ENCODE assay signal across 7 mouse cellular contexts in the genomic region with DNA sequence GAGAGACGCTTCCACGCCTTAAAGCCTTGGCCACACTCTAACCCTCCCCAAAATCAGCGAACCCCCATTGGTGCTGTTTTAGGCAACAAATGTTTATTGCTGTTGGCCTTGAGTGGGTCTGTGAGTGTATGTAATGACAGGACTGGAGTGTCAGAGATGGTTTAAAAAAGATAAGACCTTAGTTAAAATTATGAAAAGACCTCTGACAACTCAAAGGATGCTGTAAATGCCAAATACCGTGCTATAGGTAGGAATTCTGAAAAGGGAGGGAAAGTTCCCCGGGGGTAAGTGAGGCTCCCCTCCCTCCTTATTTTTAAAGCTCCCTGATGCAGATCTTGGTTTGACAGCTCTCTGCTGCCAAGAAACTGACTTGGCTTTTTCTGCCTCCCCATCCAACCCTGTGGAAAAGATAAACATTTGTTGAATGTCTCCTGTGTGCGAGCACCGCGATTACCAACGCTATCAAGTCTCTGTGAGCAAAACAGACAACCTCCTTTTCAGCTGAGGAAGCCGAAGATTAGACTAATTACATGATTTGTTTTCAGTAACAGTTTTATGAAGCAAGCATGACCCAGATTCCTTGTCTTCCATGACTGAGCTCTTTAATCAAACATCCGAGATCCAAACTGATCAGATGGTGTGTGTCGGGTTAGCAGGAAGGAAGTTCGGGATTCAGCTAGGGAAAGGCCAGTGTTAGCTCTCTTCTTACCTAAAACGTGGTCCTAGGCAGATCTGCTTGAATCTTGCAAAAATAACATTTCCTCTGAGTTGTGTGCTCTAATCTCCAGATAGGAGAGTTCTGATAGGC. TPM values are rescaled to one million over a fixed set of nuclear protein-coding genes. Genes with fewer than 3 reads are reported as not detected.
DNase-seq lines count a peak whose midpoint lies in the region; ATAC-seq and TF ChIP-seq lines count a peak whose summit lies in the region.

No protein-coding gene starts in this region.

- H3K79me2 ChIP-seq in myocyte (ENCODE audit: control insufficient read depth, insufficient read depth): peaks cover 34% of the 10 kb centered on the region

- intact Hi-C loops in left cerebral cortex, postnatal 36 days (cut with DNase I): no loop called here

- 2% methylated on average over 14 of the region's 14 CpGs for WGBS in lung, embryonic 15.5 days
- 7% methylated on average over 14 of the region's 14 CpGs for WGBS in intestine, postnatal 0 days

- no peak for TF ChIP-seq CTCF in intestine, postnatal 0 days (IDR thresholded peaks at IDR 0.05; ENCODE audit: low read depth)

- peaks cover 12% of the 10 kb centered on the region for H3K4me1 ChIP-seq in lung, embryonic 15.5 days
- no peaks in the 10 kb centered on the region for H3K4me1 ChIP-seq in intestine, postnatal 0 days (replicated peaks; ENCODE audit: control insufficient read depth, insufficient read depth, low read length)

- DNase-seq in lung, postnatal 10 days: no peak
- peak; percentile 8 for DNase-seq in embryo, embryonic 11 days
- DNase-seq in adrenal gland, postnatal 36 days: no peak
- no peak for DNase-seq in left cerebral cortex, postnatal 36 days (ENCODE audit: low spot score in 2 of 2)

- peak overlapping the region; percentile 60 for H3K9ac ChIP-seq in lung, embryonic 15.5 days
- H3K9ac ChIP-seq in intestine, postnatal 0 days (ENCODE audit: low read depth, low read length): peak overlapping the region; percentile 78; the same call in 1 of the 2 replicates

- H3ac ChIP-seq in myocyte (ENCODE audit: control insufficient read depth, insufficient read length): peak overlapping the region; percentile 100

- H3K4me3 ChIP-seq in lung, embryonic 15.5 days: peak overlapping the region; percentile 89
- H3K4me3 ChIP-seq in intestine, postnatal 0 days (ENCODE audit: low read depth, low read length): peak overlapping the region; percentile 88
- peak overlapping the region; percentile 52 for H3K4me3 ChIP-seq in myocyte

- H3K36me3 ChIP-seq in lung, embryonic 15.5 days: peaks cover 4% of the 10 kb centered on the region; the same call in 1 of the 2 replicates
- 0 out of 2 replicates have a peak, but pooled peaks cover 5% of the 10 kb centered on the region for H3K36me3 ChIP-seq in intestine, postnatal 0 days (ENCODE audit: control insufficient read depth, insufficient read depth)
- H3K36me3 ChIP-seq in myocyte (ENCODE audit: control insufficient read depth, insufficient read depth): no peaks in the 10 kb centered on the region

- peak overlapping the region; percentile 76 for H3K4me2 ChIP-seq in lung, embryonic 15.5 days
- H3K4me2 ChIP-seq in intestine, postnatal 0 days (replicated peaks; ENCODE audit: low read depth): peak overlapping the region; percentile 81
- H3K4me2 ChIP-seq in myocyte (ENCODE audit: low read depth): peak overlapping the region; percentile 87

- peak overlapping the region; percentile 92 for H3K27ac ChIP-seq in lung, embryonic 15.5 days
- H3K27ac ChIP-seq in intestine, postnatal 0 days (ENCODE audit: low read depth, low read length): 0 out of 2 replicates have a peak overlapping the region, but pooled peaks have one; percentile 77

- TF ChIP-seq POLR2A in myocyte (IDR thresholded peaks at IDR 0.05; ENCODE audit: insufficient read length, low read depth): no peak

- ATAC-seq in lung, embryonic 15.5 days (ENCODE audit: borderline replicate concordance, extremely low read depth, low FRiP score, low TSS enrichment): no peak
- no peak for ATAC-seq in intestine, postnatal 0 days

- no peaks in the 10 kb centered on the region for H3K27me3 ChIP-seq in lung, embryonic 15.5 days
- H3K27me3 ChIP-seq in intestine, postnatal 0 days (replicated peaks; ENCODE audit: control insufficient read depth, insufficient read depth, low read length): no peaks in the 10 kb centered on the region
- H3K27me3 ChIP-seq in myocyte (ENCODE audit: control insufficient read depth, insufficient read depth, insufficient read length): no peaks in the 10 kb centered on the region

- no peaks in the 10 kb centered on the region for H3K9me3 ChIP-seq in lung, embryonic 15.5 days
- H3K9me3 ChIP-seq in intestine, postnatal 0 days (ENCODE audit: control insufficient read depth): no peaks in the 10 kb centered on the region

TF ChIP-seq in myocyte, 11 proteins besides CTCF, POLR2A, EP300 and RAD21:
- TF ChIP-seq USF1 (IDR thresholded peaks at IDR 0.05; ENCODE audit: low read depth): no peak
- no peak for TF ChIP-seq MYOG (IDR thresholded peaks at IDR 0.05; ENCODE audit: control insufficient read depth in 1 of 3, insufficient read depth in 1 of 3, insufficient read length in 2 of 3, low read depth in 2 of 3)
- TF ChIP-seq TCF3 (IDR thresholded peaks at IDR 0.05; ENCODE audit: insufficient read length, low read depth): no peak
- no peak for TF ChIP-seq TCF12 (IDR thresholded peaks at IDR 0.05; ENCODE audit: insufficient read depth, poor library complexity, severe bottlenecking)
- no peak for TF ChIP-seq MAX (IDR thresholded peaks at IDR 0.05; ENCODE audit: low read depth)
- no peak for TF ChIP-seq E2F4 (IDR thresholded peaks at IDR 0.05; ENCODE audit: insufficient read depth)
- TF ChIP-seq CEBPB (IDR thresholded peaks at IDR 0.05; ENCODE audit: insufficient read depth, poor library complexity, severe bottlenecking): no peak
- TF ChIP-seq REST (IDR thresholded peaks at IDR 0.05; ENCODE audit: insufficient read depth, insufficient read length): no peak
- no peak for TF ChIP-seq POLR2AphosphoS2 (IDR thresholded peaks at IDR 0.05; ENCODE audit: insufficient read length, low read depth)
- TF ChIP-seq MYOD1 (IDR thresholded peaks at IDR 0.05; ENCODE audit: control insufficient read depth in 1 of 3, insufficient read length in 2 of 3, low read depth in 2 of 3): no peak
- TF ChIP-seq SRF (IDR thresholded peaks at IDR 0.05; ENCODE audit: control insufficient read depth, insufficient read length, low read depth): no peak
TF ChIP-seq in myocyte: peak in this region for 0.

RNA-seq across cellular contexts. Expression of gene Rufy3, which starts 1.4 kb away (rescaled TPM):
- polyA plus RNA-seq in lung, embryonic 15.5 days (2015; fragmentation: Nextera tagmentation; extraction: Ambion mirVana): 9.9 and 11.2 TPM in 2 replicates
- 10.8 and 12.4 TPM in 2 replicates for polyA plus RNA-seq in intestine, postnatal 0 days (2015; fragmentation: Nextera tagmentation; extraction: Ambion mirVana)
- 4.9 TPM for polyA plus RNA-seq in myocyte (2012; fragmentation: generic; extraction: Trizol)
- 10 to 100 TPM; 22.2 to 30.7 TPM for total RNA-seq in adrenal gland, postnatal 36 days (2021)
- total RNA-seq in left cerebral cortex, postnatal 36 days (2021): 100 to 1,000 TPM; 170 to 191 TPM

RNA-seq across cellular contexts. Expression of gene Utp3, which starts 12.0 kb away (rescaled TPM):
- 65.3 and 66.7 TPM in 2 replicates for polyA plus RNA-seq in lung, embryonic 15.5 days (2015; fragmentation: Nextera tagmentation; extraction: Ambion mirVana)
- polyA plus RNA-seq in intestine, postnatal 0 days (2015; fragmentation: Nextera tagmentation; extraction: Ambion mirVana): 27.8 and 31.1 TPM in 2 replicates
- polyA plus RNA-seq in myocyte (2012; fragmentation: generic; extraction: Trizol): 34.5 TPM
- total RNA-seq in adrenal gland, postnatal 36 days (2021): 10 to 100 TPM; 32.5 to 34.2 TPM
- total RNA-seq in left cerebral cortex, postnatal 36 days (2021): 10 to 100 TPM; 24.5 to 25.1 TPM

RNA-seq across cellular contexts. Expression of gene Jchain, which starts 38.5 kb away (rescaled TPM):
- polyA plus RNA-seq in lung, embryonic 15.5 days (2015; fragmentation: Nextera tagmentation; extraction: Ambion mirVana): 0.11 TPM in 1 of 2 replicates, not detected in the other
- 0.10 TPM in 1 of 2 replicates, not detected in the other for polyA plus RNA-seq in intestine, postnatal 0 days (2015; fragmentation: Nextera tagmentation; extraction: Ambion mirVana)
- 0.04 TPM for polyA plus RNA-seq in myocyte (2012; fragmentation: generic; extraction: Trizol)
- under 1 TPM; 0.30 TPM for total RNA-seq in adrenal gland, postnatal 36 days (2021)
- under 1 TPM; 0.30 to 0.50 TPM for total RNA-seq in left cerebral cortex, postnatal 36 days (2021)
